Mouse (Mus musculus) small intestine, adult 2 months (tissue): ENCODE measurements around the gene Pygb.

ENCODE experiments used
- CTCF ChIP-seq: fragments of 200-500 bp; IDR thresholded peaks from 2 replicates; pipeline ENCODE4 v1.5.1; 2012; ENCODE audit warnings: low read depth, mild to moderate bottlenecking, control low read depth, inconsistent platforms, low read length, moderate library complexity, mixed read lengths; ENCODE audit not compliant: insufficient replicate concordance, insufficient read length; ENCODE audit errors: extremely low read depth
- POLR2A ChIP-seq: fragments of 200-500 bp; IDR thresholded peaks from 2 replicates; pipeline ENCODE4 v1.6.1; 2012; ENCODE audit warnings: low read depth, mild to moderate bottlenecking, control low read depth, inconsistent platforms, low read length, moderate library complexity

GRCm38 (mm10) chr2:150861128-150861527 is 74.6 kb downstream of the Pygb start:
- TF ChIP-seq CTCF (no peak), POLR2A (no peak)
